Mouse (Mus musculus): Measurements from ENCODE around the gene Gm3542. TPM values are rescaled to one million over a fixed set of nuclear protein-coding genes. Genes with fewer than 3 reads are reported as not detected.
"Not testable (repeated sequence)": the region's sequence is repeated elsewhere in the genome, so short reads cannot be mapped to it uniquely, and the experiment has no call there.

The Gm3542 gene
- total RNA-seq (2014; rRNA removed) (not detected in 2 replicates), polyA plus RNA-seq (2015; fragmentation: Nextera tagmentation; extraction: Ambion mirVana) (not detected in 2 replicates)

DNA sequence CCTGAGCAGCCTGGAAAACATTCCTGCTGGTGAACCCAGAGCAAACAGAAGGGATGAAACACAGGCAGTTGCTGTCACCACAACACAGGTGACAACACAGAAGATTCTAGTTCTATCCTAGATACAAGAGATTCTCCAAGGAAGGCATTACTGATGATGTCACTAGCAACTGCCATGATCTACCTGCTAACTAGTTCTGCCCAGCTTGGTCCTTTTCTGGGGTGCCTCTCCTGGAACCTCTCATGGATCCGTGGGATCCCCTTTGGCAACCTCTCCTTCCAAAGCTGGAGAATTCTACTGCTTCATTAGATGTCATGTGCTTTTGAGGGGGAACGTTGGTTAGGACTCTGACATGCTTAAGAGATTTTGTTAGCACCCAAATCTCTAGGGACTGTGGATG lies at the start of gene Gm3542:
Gene Gm3542 (minus strand): TSS at position 101 of the 400 bp plus-strand sequence.
- not testable (repeated sequence) for ATAC-seq; DNase-seq; H3K4me3 ChIP-seq (ENCODE audit: low read depth, low read length); H3K27me3 ChIP-seq (ENCODE audit: insufficient read depth, low read length); H3K4me1 ChIP-seq (ENCODE audit: insufficient read depth); H3K27ac ChIP-seq (ENCODE audit: low read depth, low read length); H3K9me3 ChIP-seq (ENCODE audit: low read length); H3K9ac ChIP-seq; H3K4me2 ChIP-seq (ENCODE audit: low read depth); H3K36me3 ChIP-seq (ENCODE audit: insufficient read depth)
- no CpG with 5 or more reads among the region's 2 CpGs for WGBS

Other genes starting within 250 kb of the Gm3542 start
- gene Gm8279, start 203.4 kb downstream of the Gm3542 start, total RNA-seq (2014; rRNA removed), result not detected in 2 replicates
- not detected in 2 replicates for gene Gm8279, start 203.4 kb downstream of the Gm3542 start, polyA plus RNA-seq (2015; fragmentation: Nextera tagmentation; extraction: Ambion mirVana)
- gene Gm3317, start 170.4 kb downstream of the Gm3542 start, total RNA-seq (2014; rRNA removed), result 2.2 and 2.6 TPM in 2 replicates
- gene Gm3317, start 170.4 kb downstream of the Gm3542 start, polyA plus RNA-seq (2015; fragmentation: Nextera tagmentation; extraction: Ambion mirVana), result not detected in 2 replicates
- gene Gm8271, start 149.1 kb downstream of the Gm3542 start, total RNA-seq (2014; rRNA removed), result not detected in 2 replicates
- not detected in 2 replicates for gene Gm8271, start 149.1 kb downstream of the Gm3542 start, polyA plus RNA-seq (2015; fragmentation: Nextera tagmentation; extraction: Ambion mirVana)
- gene Gm3526, start 74.3 kb downstream of the Gm3542 start, total RNA-seq (2014; rRNA removed), result not detected in 2 replicates
- 0.28 TPM in 1 of 2 replicates, not detected in the other for gene Gm3526, start 74.3 kb downstream of the Gm3542 start, polyA plus RNA-seq (2015; fragmentation: Nextera tagmentation; extraction: Ambion mirVana)
- gene Gm3500, start 54.1 kb upstream of the Gm3542 start, total RNA-seq (2014; rRNA removed), result 1.4 TPM in 1 of 2 replicates, not detected in the other
- gene Gm3500, start 54.1 kb upstream of the Gm3542 start, polyA plus RNA-seq (2015; fragmentation: Nextera tagmentation; extraction: Ambion mirVana), result 0.88 and 1.1 TPM in 2 replicates
- 4.2 and 5.3 TPM in 2 replicates for gene Gm3194, start 120.5 kb upstream of the Gm3542 start, total RNA-seq (2014; rRNA removed)
- 1.7 and 2.6 TPM in 2 replicates for gene Gm3194, start 120.5 kb upstream of the Gm3542 start, polyA plus RNA-seq (2015; fragmentation: Nextera tagmentation; extraction: Ambion mirVana)
- not detected in 2 replicates for gene Gm8246, start 142.9 kb upstream of the Gm3542 start, total RNA-seq (2014; rRNA removed)
- not detected in 2 replicates for gene Gm8246, start 142.9 kb upstream of the Gm3542 start, polyA plus RNA-seq (2015; fragmentation: Nextera tagmentation; extraction: Ambion mirVana)
- not detected in 2 replicates for gene Gm3187, start 149.3 kb upstream of the Gm3542 start, total RNA-seq (2014; rRNA removed)
- gene Gm3187, start 149.3 kb upstream of the Gm3542 start, polyA plus RNA-seq (2015; fragmentation: Nextera tagmentation; extraction: Ambion mirVana), result not detected in 2 replicates
- gene Gm3488, start 166.7 kb upstream of the Gm3542 start, total RNA-seq (2014; rRNA removed), result 13.4 and 15.3 TPM in 2 replicates
- gene Gm3488, start 166.7 kb upstream of the Gm3542 start, polyA plus RNA-seq (2015; fragmentation: Nextera tagmentation; extraction: Ambion mirVana), result 18.6 and 21.5 TPM in 2 replicates
- gene Gm3532, start 203.6 kb upstream of the Gm3542 start, total RNA-seq (2014; rRNA removed), result 0.23 TPM in 1 of 2 replicates, not detected in the other
- gene Gm3532, start 203.6 kb upstream of the Gm3542 start, polyA plus RNA-seq (2015; fragmentation: Nextera tagmentation; extraction: Ambion mirVana), result not detected in 2 replicates